Mouse (Mus musculus): ENCODE measurements around the gene Gng13. TPM values are rescaled to one million over a fixed set of nuclear protein-coding genes. Genes with fewer than 3 reads are reported as not detected.

Gene Gng13
- total RNA-seq (2014; rRNA removed; ENCODE audit: low replicate concordance) (not detected in 2 replicates), polyA plus RNA-seq (2015; fragmentation: Nextera tagmentation; extraction: Ambion mirVana) (3.2 and 6.6 TPM in 2 replicates)

DNA sequence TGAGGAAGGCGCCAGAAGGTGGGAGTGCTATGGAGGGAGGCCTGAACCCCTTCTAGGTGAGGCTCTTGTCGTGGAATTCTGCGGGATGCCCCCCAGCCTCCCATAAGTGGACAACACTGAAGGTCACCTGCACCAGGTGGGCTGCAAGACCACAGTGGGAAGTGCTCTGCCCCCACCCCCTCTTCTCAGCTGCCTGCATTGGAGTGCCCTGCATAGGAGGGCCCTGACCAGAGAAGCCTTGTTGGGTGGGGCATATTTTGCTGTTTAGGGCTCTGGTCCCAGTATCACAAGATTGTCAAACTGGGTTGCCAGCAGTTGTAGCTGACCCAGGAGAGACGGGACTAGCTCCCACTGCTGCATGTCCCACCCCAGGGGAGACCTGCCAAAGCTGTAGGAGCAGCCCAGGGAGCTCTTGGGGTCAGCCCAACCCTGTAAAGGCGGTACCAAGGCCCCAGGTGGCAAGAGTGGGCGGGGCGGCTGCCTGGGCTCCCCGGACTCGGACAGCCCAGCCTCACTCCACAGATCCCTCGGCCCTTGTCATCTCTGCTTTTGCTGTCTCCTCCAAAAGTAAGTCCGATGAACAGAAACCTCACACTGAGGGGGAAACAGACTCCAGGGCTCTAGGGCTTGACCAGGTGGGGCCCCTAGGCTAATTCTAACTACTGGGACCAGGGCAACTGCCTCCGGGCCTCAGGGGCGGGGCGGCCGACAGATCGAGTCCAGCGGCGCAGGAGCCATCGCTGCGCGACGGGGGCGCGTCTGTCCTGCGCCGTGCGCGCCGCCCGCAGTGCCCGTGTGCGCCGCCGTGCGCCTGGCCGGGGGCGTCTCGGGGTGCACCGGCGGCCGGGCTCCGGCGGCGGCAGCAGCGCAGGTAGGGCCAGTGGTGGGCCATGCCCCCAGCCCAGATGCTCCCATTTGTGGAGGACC is at the start of gene Gng13:
Gene Gng13, plus strand, starts transcription at position 461 of the 927 bp plus-strand sequence.
- peak; percentile 21; the same call in 1 of the 2 replicates for ATAC-seq (ENCODE audit: insufficient read depth, low read depth)

DNA sequence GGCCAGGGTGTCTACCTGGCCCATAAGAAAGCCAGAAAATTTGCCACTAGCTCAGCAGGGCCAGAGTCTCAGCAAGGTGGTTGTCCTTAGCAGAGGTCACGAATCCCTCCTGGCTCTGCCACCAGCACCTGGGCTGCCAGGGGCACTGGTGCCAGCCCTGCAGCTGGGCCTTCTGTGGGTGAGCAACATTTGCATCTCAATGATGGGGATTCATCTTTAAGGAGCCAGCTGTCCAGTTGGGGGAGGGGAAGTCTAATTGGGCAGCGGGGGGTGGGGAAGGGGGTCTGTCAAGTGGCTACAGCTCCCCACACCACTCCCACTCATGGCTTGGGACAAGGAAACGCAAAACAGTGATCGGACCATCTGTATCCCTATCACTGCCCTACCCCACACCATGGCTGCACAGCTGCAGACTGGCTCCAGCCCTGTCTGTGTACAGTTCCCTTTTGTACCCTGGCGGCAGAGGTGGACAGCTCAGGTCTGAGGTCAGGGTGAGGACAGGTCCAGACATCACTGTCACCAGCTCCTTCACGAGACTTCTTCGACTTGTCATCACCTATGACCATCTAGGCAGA is 48.4 kb upstream of the Gng13 start:
- H3K9ac ChIP-seq (replicated peaks; ENCODE audit: low read depth, low read length), result no peak overlapping the region
- no peak overlapping the region for H3K27ac ChIP-seq (ENCODE audit: low read depth)
- no peak for TF ChIP-seq CTCF (IDR thresholded peaks at IDR 0.05; ENCODE audit: low read depth)
- no peak for TF ChIP-seq EP300 (IDR thresholded peaks at IDR 0.05; ENCODE audit: low read depth)
- whole genome bisulfite sequencing, result 56% methylated on average over 7 of the region's 7 CpGs
- no peaks in the 10 kb centered on the region for H3K4me1 ChIP-seq (ENCODE audit: control insufficient read depth, insufficient read depth)
- H3K27me3 ChIP-seq (ENCODE audit: control insufficient read depth, insufficient read depth, low read length), result no peaks in the 10 kb centered on the region
- no peak overlapping the region for H3K4me3 ChIP-seq (ENCODE audit: low read depth, low read length)
- H3K4me2 ChIP-seq (ENCODE audit: low read depth, low read length), result no peak overlapping the region
- no peak for ATAC-seq (ENCODE audit: insufficient read depth, low read depth)
- no peak for DNase-seq (ENCODE audit: low spot score)
- H3K9me3 ChIP-seq (replicated peaks; ENCODE audit: control insufficient read depth, low read length), result no peaks in the 10 kb centered on the region
- no peaks in the 10 kb centered on the region for H3K36me3 ChIP-seq (replicated peaks; ENCODE audit: control insufficient read depth, insufficient read depth, low read length)

More for the DNA sequence above, at the start of gene Gng13:
- peak within 1 kb of the TSS; percentile 17; the same call in 1 of the 2 replicates for H3K9ac ChIP-seq (replicated peaks; ENCODE audit: low read depth, low read length)
- DNase-seq (ENCODE audit: low spot score), result no peak
- TF ChIP-seq EP300 (IDR thresholded peaks at IDR 0.05; ENCODE audit: low read depth) (no peak), CTCF (IDR thresholded peaks at IDR 0.05; ENCODE audit: low read depth) (no peak)
- H3K4me3 ChIP-seq (ENCODE audit: low read depth, low read length), result peak within 1 kb of the TSS; percentile 44
- WGBS, result 3% methylated on average over 42 of the region's 45 CpGs
- no peaks in the 10 kb centered on the region; the same call in 1 of the 2 replicates for H3K4me1 ChIP-seq (ENCODE audit: control insufficient read depth, insufficient read depth)
- no peaks in the 10 kb centered on the region for H3K9me3 ChIP-seq (replicated peaks; ENCODE audit: control insufficient read depth, low read length)
- H3K27me3 ChIP-seq (ENCODE audit: control insufficient read depth, insufficient read depth, low read length), result peaks cover 25% of the 10 kb centered on the region
- 0 out of 2 replicates have a peak, but pooled peaks cover 13% of the 10 kb centered on the region for H3K36me3 ChIP-seq (replicated peaks; ENCODE audit: control insufficient read depth, insufficient read depth, low read length)
- H3K4me2 ChIP-seq (ENCODE audit: low read depth, low read length), result peak within 1 kb of the TSS; percentile 59
- H3K27ac ChIP-seq (ENCODE audit: low read depth), result no peak within 1 kb of the TSS

DNA sequence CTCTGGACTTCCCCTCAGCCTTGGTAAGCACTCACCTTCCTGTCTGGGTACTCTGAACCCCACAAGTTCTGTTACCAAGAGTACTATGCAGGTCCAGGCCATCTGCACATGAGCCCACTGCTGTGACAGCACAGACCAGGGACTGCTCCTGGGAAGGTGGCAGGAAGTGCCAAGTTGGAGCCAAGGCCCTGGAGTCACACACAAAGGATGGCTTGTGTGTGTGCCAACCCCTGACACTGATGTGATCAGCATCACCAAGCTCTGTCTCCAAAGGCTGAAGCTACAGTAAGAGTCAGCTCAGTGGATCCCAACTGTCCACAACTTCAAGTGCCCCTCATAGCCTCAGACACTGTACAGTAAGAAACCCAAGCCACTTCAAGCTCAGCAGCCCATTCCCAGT is 44.0 kb upstream of the Gng13 start:
- H3K36me3 ChIP-seq (replicated peaks; ENCODE audit: control insufficient read depth, insufficient read depth, low read length), result no peaks in the 10 kb centered on the region
- no peaks in the 10 kb centered on the region for H3K9me3 ChIP-seq (replicated peaks; ENCODE audit: control insufficient read depth, low read length)
- no peak overlapping the region for H3K9ac ChIP-seq (replicated peaks; ENCODE audit: low read depth, low read length)
- H3K27ac ChIP-seq (ENCODE audit: low read depth), result no peak overlapping the region
- no peaks in the 10 kb centered on the region for H3K27me3 ChIP-seq (ENCODE audit: control insufficient read depth, insufficient read depth, low read length)
- no peak for DNase-seq (ENCODE audit: low spot score)
- H3K4me2 ChIP-seq (ENCODE audit: low read depth, low read length), result no peak overlapping the region
- no peak for ATAC-seq (ENCODE audit: insufficient read depth, low read depth)
- TF ChIP-seq EP300 (IDR thresholded peaks at IDR 0.05; ENCODE audit: low read depth), result no peak
- no peak for TF ChIP-seq CTCF (IDR thresholded peaks at IDR 0.05; ENCODE audit: low read depth)
- no peaks in the 10 kb centered on the region for H3K4me1 ChIP-seq (ENCODE audit: control insufficient read depth, insufficient read depth)
- no peak overlapping the region for H3K4me3 ChIP-seq (ENCODE audit: low read depth, low read length)

DNA sequence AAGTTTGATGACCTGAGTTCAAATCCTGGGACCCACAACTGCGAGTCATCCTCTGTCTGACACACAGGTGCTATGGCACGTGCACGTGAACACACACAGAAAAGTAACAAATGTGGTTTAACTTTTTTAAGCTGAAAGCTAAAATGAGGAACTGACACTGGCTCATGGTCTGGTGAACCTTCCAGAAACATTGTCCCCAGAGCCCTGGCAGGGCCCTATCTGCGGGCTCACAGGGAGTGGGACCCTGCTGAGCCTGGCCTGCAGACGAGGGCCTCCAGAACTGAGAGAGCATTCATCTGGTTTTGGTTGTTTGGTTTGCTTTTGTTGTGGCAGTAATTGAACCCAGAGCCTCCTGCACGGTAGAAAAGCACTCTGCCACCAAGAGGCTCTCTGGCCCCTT is 39.0 kb upstream of the Gng13 start:
- Histone ChIP-seq H3K4me3 (ENCODE audit: low read depth, low read length) (no peak overlapping the region), H3K27ac (ENCODE audit: low read depth) (no peak overlapping the region), H3K36me3 (replicated peaks; ENCODE audit: control insufficient read depth, insufficient read depth, low read length) (no peaks in the 10 kb centered on the region), H3K9ac (replicated peaks; ENCODE audit: low read depth, low read length) (no peak overlapping the region), H3K9me3 (replicated peaks; ENCODE audit: control insufficient read depth, low read length) (no peaks in the 10 kb centered on the region), H3K27me3 (ENCODE audit: control insufficient read depth, insufficient read depth, low read length) (0 out of 2 replicates have a peak, but pooled peaks cover 3% of the 10 kb centered on the region), H3K4me1 (ENCODE audit: control insufficient read depth, insufficient read depth) (no peaks in the 10 kb centered on the region), H3K4me2 (ENCODE audit: low read depth, low read length) (no peak overlapping the region)
- DNase-seq (ENCODE audit: low spot score), result no peak
- ATAC-seq (ENCODE audit: insufficient read depth, low read depth), result no peak
- WGBS, result 64% methylated on average over 6 of the region's 6 CpGs
- TF ChIP-seq CTCF (IDR thresholded peaks at IDR 0.05; ENCODE audit: low read depth) (no peak), EP300 (IDR thresholded peaks at IDR 0.05; ENCODE audit: low read depth) (no peak)

DNA sequence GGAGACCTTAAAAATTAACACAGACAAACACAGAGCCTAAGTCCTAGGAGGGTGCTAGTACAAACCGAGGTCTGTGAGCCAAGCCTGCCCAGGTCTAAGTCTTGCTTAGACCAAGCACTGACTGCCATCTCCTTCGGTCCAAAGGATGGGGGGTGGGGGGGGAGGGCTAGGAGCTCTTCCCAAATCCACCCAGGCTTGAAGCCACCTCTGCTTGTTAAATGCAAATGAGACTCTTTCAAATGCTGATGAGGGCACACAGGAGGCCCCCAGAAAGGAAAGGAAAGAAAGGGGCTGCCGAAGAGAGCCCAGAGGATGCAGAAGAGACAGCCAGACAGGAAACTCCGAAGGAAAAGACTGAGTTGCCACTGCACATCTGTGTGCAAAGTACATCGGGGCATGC is 37.2 kb upstream of the Gng13 start:
- ATAC-seq (ENCODE audit: insufficient read depth, low read depth) (no peak), DNase-seq (ENCODE audit: low spot score) (no peak)
- H3K27ac ChIP-seq (ENCODE audit: low read depth), result no peak overlapping the region
- no peak overlapping the region for H3K4me3 ChIP-seq (ENCODE audit: low read depth, low read length)
- H3K9ac ChIP-seq (replicated peaks; ENCODE audit: low read depth, low read length), result no peak overlapping the region
- no peaks in the 10 kb centered on the region for H3K9me3 ChIP-seq (replicated peaks; ENCODE audit: control insufficient read depth, low read length)
- no peak overlapping the region for H3K4me2 ChIP-seq (ENCODE audit: low read depth, low read length)
- 0 out of 2 replicates have a peak, but pooled peaks cover 3% of the 10 kb centered on the region for H3K27me3 ChIP-seq (ENCODE audit: control insufficient read depth, insufficient read depth, low read length)
- H3K36me3 ChIP-seq (replicated peaks; ENCODE audit: control insufficient read depth, insufficient read depth, low read length), result no peaks in the 10 kb centered on the region
- WGBS, result 11% methylated on average over 5 of the region's 5 CpGs
- H3K4me1 ChIP-seq (ENCODE audit: control insufficient read depth, insufficient read depth), result no peaks in the 10 kb centered on the region
- no peak for TF ChIP-seq EP300 (IDR thresholded peaks at IDR 0.05; ENCODE audit: low read depth)
- TF ChIP-seq CTCF (IDR thresholded peaks at IDR 0.05; ENCODE audit: low read depth), result no peak

All from heart, postnatal 0 days (tissue).